Mouse (Mus musculus): ENCODE results near the gene Kcnip4. TPM values are rescaled to one million over a fixed set of nuclear protein-coding genes. Genes with fewer than 3 reads are reported as not detected.

The Kcnip4 gene
- polyA plus RNA-seq, 1 experiment from 2014 or later: 0.40 TPM

- no peak for ATAC-seq
- ChIA-PET POLR2A (no interaction called here), CTCF (no interaction called here)
- no peak for TF ChIP-seq CTCF (IDR thresholded peaks at IDR 0.05)
- in situ Hi-C loops (cut with MboI; ENCODE audit: low pct_unique_long_range_greater_than_20kb): no loop called here
- H3K27me3 ChIP-seq: peaks cover 6% of the 10 kb centered on the region
- DNase-seq (ENCODE audit: low read depth, low spot score): no peak
These were observed 63.9 kb downstream of the Kcnip4 start for GRCm38 (mm10) chr5:49460643-49461276.

GRCm38 (mm10) chr5:49453100-49453499 is 71.6 kb downstream of the Kcnip4 start:
- in situ Hi-C loops (cut with MboI; ENCODE audit: low pct_unique_long_range_greater_than_20kb): no loop called here
- ChIA-PET CTCF (no interaction called here), POLR2A (no interaction called here)
- ATAC-seq (no peak), DNase-seq (ENCODE audit: low read depth, low spot score) (no peak)
- no peak for TF ChIP-seq CTCF (IDR thresholded peaks at IDR 0.05)
- H3K27me3 ChIP-seq: no peaks in the 10 kb centered on the region

- POLR2A ChIA-PET: interaction anchor here (0.6 kb wide), 1 partner anchor 286 kb away, joined by 3 read pairs; no protein-coding TSS in a partner anchor
- TF ChIP-seq CTCF (IDR thresholded peaks at IDR 0.05): no peak
- H3K27me3 ChIP-seq: no peaks in the 10 kb centered on the region
- in situ Hi-C loops (cut with MboI; ENCODE audit: low pct_unique_long_range_greater_than_20kb): no loop called here
- CTCF ChIA-PET: no interaction called here
- no peak for DNase-seq (ENCODE audit: low read depth, low spot score)
- ATAC-seq: no peak
These were observed 73.4 kb downstream of the Kcnip4 start for GRCm38 (mm10) chr5:49451295-49451694.

DNA sequence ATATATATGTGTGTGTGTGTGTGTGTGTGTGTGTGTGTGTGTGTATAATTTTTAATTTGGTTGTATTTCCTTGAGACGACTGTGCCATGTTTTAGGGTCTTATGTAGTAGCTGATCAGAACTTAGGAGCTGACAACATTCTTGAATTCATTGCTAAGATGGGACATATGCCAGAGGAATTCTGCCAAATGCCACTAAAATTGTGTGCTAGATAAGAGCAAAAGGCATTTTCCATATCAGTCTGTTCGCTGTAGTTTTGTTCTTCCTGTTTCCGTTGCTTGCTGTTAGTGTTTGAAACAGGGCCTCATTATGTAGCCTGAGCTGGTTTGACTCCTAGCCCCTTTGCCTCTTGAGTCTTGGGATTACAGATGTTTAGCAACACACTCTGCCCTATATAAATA is 73.8 kb downstream of the Kcnip4 start:
- ATAC-seq (no peak), DNase-seq (ENCODE audit: low read depth, low spot score) (no peak)
- ChIA-PET CTCF (no interaction called here), POLR2A (no interaction called here)
- in situ Hi-C loops (cut with MboI; ENCODE audit: low pct_unique_long_range_greater_than_20kb): no loop called here
- peaks cover 3% of the 10 kb centered on the region for H3K27me3 ChIP-seq
- TF ChIP-seq CTCF (IDR thresholded peaks at IDR 0.05): no peak

DNA sequence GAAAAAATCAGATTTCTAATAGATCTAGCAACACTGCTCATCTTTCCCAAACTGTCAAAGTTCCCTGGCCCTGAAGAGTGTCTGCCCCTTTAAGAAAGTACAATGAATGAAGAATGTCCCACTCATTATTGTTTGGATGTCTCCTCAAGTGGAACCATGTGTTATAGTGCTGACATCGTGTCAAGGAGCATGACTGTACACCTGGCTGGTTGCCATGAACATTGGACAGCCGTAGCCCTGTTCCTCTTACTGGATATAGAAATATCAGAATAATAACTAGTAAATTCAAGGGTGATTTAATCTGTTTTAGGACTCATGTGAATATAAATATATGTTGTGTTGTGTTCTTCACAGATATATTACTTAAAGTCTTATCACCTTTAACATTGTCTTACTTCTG is 87.5 kb downstream of the Kcnip4 start:
- DNase-seq (ENCODE audit: low read depth, low spot score) (no peak), ATAC-seq (no peak)
- H3K27me3 ChIP-seq: peaks cover 14% of the 10 kb centered on the region
- POLR2A ChIA-PET: no interaction called here
- in situ Hi-C loops (cut with MboI; ENCODE audit: low pct_unique_long_range_greater_than_20kb): no loop called here
- no peak for TF ChIP-seq CTCF (IDR thresholded peaks at IDR 0.05)
- CTCF ChIA-PET: no interaction called here

GRCm38 (mm10) chr5:49427689-49428088 is 97.0 kb downstream of the Kcnip4 start:
- H3K27me3 ChIP-seq: no peaks in the 10 kb centered on the region
- ChIA-PET CTCF (no interaction called here), POLR2A (no interaction called here)
- in situ Hi-C loops (cut with MboI; ENCODE audit: low pct_unique_long_range_greater_than_20kb): no loop called here
- DNase-seq (ENCODE audit: low read depth, low spot score) (no peak), ATAC-seq (no peak)
- no peak for TF ChIP-seq CTCF (IDR thresholded peaks at IDR 0.05)

GRCm38 (mm10) chr5:49419707-49420106 is 105.0 kb downstream of the Kcnip4 start:
- TF ChIP-seq CTCF (IDR thresholded peaks at IDR 0.05): no peak
- ChIA-PET POLR2A (no interaction called here), CTCF (no interaction called here)
- DNase-seq (ENCODE audit: low read depth, low spot score) (no peak), ATAC-seq (no peak)
- H3K27me3 ChIP-seq: no peaks in the 10 kb centered on the region
- in situ Hi-C loops (cut with MboI; ENCODE audit: low pct_unique_long_range_greater_than_20kb): no loop called here

GRCm38 (mm10) chr5:49408351-49408750 is 116.4 kb downstream of the Kcnip4 start:
- DNase-seq (ENCODE audit: low read depth, low spot score) (no peak), ATAC-seq (no peak)
- no peak for TF ChIP-seq CTCF (IDR thresholded peaks at IDR 0.05)
- ChIA-PET POLR2A (interaction anchor here (0.7 kb wide), 1 partner anchor 28 kb away, joined by 3 read pairs; no protein-coding TSS in a partner anchor), CTCF (interaction anchor here (0.8 kb wide), 1 partner anchor 13 kb away, joined by 3 read pairs; no protein-coding TSS in a partner anchor)
- H3K27me3 ChIP-seq: no peaks in the 10 kb centered on the region
- in situ Hi-C loops (cut with MboI; ENCODE audit: low pct_unique_long_range_greater_than_20kb): no loop called here

DNA sequence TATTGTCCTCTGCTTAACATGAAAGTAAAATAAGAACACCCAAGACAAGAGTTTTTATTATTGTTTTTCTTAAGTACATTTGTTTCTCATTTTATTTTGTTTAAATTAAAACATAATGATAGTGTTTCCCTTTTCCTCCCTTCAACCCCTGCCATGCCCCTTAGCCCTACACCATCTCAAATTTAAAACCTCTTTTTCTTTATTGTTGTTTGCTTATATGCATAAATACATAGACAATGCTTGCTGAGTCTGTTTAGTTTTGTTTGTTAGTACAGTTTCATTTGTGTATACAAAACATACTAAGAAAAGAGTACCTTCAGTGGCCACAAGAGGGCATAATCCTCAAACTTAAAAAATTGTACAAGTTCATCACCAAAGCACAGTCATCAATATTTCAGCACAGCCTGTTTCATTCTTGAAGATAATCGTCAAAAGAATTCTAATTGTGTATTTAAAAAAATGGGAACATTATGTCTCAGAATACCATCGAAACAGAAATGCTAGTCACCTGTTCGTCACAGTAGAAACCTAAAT is 154.1 kb downstream of the Kcnip4 start:
- ATAC-seq: no peak

DNA sequence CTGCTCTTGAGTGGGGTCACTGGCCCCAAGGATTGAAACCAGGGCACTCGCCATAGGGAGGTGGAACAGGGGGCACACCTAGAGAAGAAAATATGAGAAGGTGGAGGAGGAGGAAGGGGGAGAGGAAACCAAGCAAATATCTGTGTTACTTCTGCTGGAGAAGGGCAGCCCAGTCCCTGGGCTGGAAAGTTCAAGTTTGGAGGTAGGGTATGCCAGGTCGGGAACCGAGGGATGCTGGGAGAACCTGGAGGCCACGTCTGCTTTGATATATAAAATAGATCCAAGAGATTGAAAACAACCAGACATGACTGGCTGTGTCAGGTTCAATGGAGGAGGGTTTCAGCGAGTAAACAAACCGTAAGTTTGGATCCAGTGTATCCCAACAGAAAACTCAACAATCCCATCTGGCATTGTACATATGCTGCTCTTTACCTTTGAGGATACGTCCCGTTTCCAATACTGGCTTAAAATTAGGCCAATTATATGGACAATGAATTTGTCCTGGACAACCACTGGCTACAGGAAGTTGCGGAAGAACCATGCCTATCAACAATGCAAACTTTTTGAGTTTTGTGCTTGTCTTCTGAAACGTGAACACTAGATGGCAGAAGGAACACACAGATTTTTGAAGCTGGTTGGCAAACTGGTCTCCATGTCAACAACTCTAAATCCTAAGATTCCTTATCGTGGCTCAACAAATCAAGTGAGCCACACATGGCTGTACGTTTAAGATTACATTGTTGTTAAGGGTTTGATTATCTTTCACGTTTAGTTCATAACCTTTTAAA is 155.9 kb downstream of the Kcnip4 start:
- DNase-seq (ENCODE audit: low read depth, low spot score): no peak
- in situ Hi-C loops (cut with MboI; ENCODE audit: low pct_unique_long_range_greater_than_20kb): loop anchor here (5.0 to 25.0 kb wide), 2 partner anchors 593 to 843 kb away; no protein-coding TSS in a partner anchor
- ATAC-seq: peak; percentile 60
- no peaks in the 10 kb centered on the region for H3K27me3 ChIP-seq
- ChIA-PET CTCF (interaction anchor here (0.6 to 0.8 kb wide), 2 partner anchors 593 to 594 kb away, joined by 3 read pairs; no protein-coding TSS in a partner anchor), POLR2A (no interaction called here)
- peak; percentile 65 for TF ChIP-seq CTCF (IDR thresholded peaks at IDR 0.05)

More for the DNA sequence above, 154.1 kb downstream of the Kcnip4 start:
- peaks cover 9% of the 10 kb centered on the region for H3K27me3 ChIP-seq
- ChIA-PET CTCF (interaction anchor here (1.2 kb wide), 1 partner anchor 591 kb away, joined by 6 read pairs; no protein-coding TSS in a partner anchor), POLR2A (no interaction called here)
- no peak for DNase-seq (ENCODE audit: low read depth, low spot score)
- in situ Hi-C loops (cut with MboI; ENCODE audit: low pct_unique_long_range_greater_than_20kb): loop anchor here (25.0 kb wide), 1 partner anchor 842 kb away; no protein-coding TSS in a partner anchor
- TF ChIP-seq CTCF (IDR thresholded peaks at IDR 0.05): peak; percentile 45

GRCm38 (mm10) chr5:49356381-49356780 is 168.3 kb downstream of the Kcnip4 start:
- in situ Hi-C loops (cut with MboI; ENCODE audit: low pct_unique_long_range_greater_than_20kb): loop anchor here (25.0 kb wide), 1 partner anchor 856 kb away; no protein-coding TSS in a partner anchor
- CTCF ChIA-PET: no interaction called here

More at GRCm38 (mm10) chr5:49356381-49356780, 168.3 kb downstream of the Kcnip4 start:
- POLR2A ChIA-PET: no interaction called here
- TF ChIP-seq CTCF (IDR thresholded peaks at IDR 0.05): no peak
- DNase-seq (ENCODE audit: low read depth, low spot score): no peak
- ATAC-seq: no peak
- H3K27me3 ChIP-seq: peaks cover 3% of the 10 kb centered on the region
